Mouse (Mus musculus) ES-E14 (cell line): ENCODE data around the gene Myo10.

Experiments
- CHD2 ChIP-seq: IDR thresholded peaks from 2 replicates; pipeline ENCODE4 v1.6.1; 2014; ENCODE audit warnings: mild to moderate bottlenecking, low read depth, low read length, inconsistent platforms
- HCFC1 ChIP-seq: IDR thresholded peaks from 2 replicates; pipeline ENCODE4 v1.6.1; 2012; ENCODE audit warnings: low read length, inconsistent platforms, borderline replicate concordance; ENCODE audit not compliant: insufficient read depth
- MAFK ChIP-seq: IDR thresholded peaks from 2 replicates; pipeline ENCODE4 v1.6.1; 2014; ENCODE audit warnings: mild to moderate bottlenecking, low read depth, low read length, inconsistent platforms; ENCODE audit not compliant: insufficient read depth
- ZC3H11A ChIP-seq: IDR thresholded peaks from 2 replicates; pipeline ENCODE4 v1.6.1; 2012; ENCODE audit warnings: low read depth, mild to moderate bottlenecking, inconsistent platforms, low read length, borderline replicate concordance
- ZNF384 ChIP-seq: IDR thresholded peaks from 2 replicates; pipeline ENCODE4 v1.6.1; 2012; ENCODE audit warnings: low read depth, low read length, inconsistent platforms

GRCm38 (mm10) chr15:25587943-25588342, 34.4 kb upstream of the Myo10 start:
- no peak for TF ChIP-seq HCFC1
- TF ChIP-seq ZNF384: no peak
- no peak for TF ChIP-seq MAFK
- no peak for TF ChIP-seq ZC3H11A
- no peak for TF ChIP-seq CHD2
